Mouse (Mus musculus): ENCODE data around the gene Foxd2. TPM values are rescaled to one million over a fixed set of nuclear protein-coding genes. Genes with fewer than 3 reads are reported as not detected.

Gene Foxd2
- polyA plus RNA-seq, 1 experiment from 2014 or later = not detected

DNA sequence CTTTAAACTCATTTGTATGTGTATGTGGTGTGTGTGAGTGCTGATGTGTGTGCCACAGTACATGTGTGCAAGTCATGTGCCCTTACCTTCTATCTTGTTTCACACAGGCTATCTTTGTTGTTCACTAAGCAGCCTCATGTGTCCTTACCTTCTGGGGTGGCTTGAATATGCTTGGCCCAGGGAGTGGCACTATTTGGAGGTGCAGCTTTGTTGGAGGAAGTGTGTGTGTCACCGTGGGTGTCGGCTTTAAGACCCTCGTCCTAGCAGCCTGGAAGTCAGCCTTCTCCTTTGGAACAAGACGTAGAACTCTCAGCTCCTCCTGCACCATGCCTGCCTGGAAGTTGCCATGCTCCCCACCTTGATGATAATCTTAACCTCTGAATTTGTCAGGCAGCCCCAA lies 37.7 kb upstream of the Foxd2 start:
- Histone ChIP-seq H3K9me3 (ENCODE audit: control insufficient read depth, low read length) (no peaks in the 10 kb centered on the region), H3K4me2 (replicated peaks; ENCODE audit: low read depth) (no peak overlapping the region), H3K27me3 (ENCODE audit: control insufficient read depth, insufficient read depth, low read length) (no peaks in the 10 kb centered on the region), H3K4me1 (replicated peaks; ENCODE audit: control insufficient read depth, insufficient read depth) (no peaks in the 10 kb centered on the region), H3K36me3 (ENCODE audit: control insufficient read depth, insufficient read depth, low read length) (no peaks in the 10 kb centered on the region), H3K4me3 (ENCODE audit: low read depth, low read length) (no peak overlapping the region), H3K27ac (replicated peaks) (no peak overlapping the region), H3K9ac (ENCODE audit: low read length) (no peak overlapping the region)
- ATAC-seq (ENCODE audit: low FRiP score, low TSS enrichment) (no peak), DNase-seq (ENCODE audit: low spot score) (no peak)
- 80% methylated on average over 4 of the region's 4 CpGs for WGBS
- no peak for TF ChIP-seq CTCF (IDR thresholded peaks at IDR 0.05; ENCODE audit: low read depth)
- TF ChIP-seq EP300 (optimal IDR thresholded peaks at IDR 0.05) = no peak

GRCm38 (mm10) chr4:114945021-114945420 lies 36.3 kb upstream of the Foxd2 start:
- H3K4me3 ChIP-seq (ENCODE audit: low read depth, low read length) = no peak overlapping the region
- ATAC-seq (ENCODE audit: low FRiP score, low TSS enrichment) (no peak), DNase-seq (ENCODE audit: low spot score) (no peak)
- WGBS = 55% methylated on average over 5 of the region's 5 CpGs
- no peaks in the 10 kb centered on the region for H3K27me3 ChIP-seq (ENCODE audit: control insufficient read depth, insufficient read depth, low read length)
- H3K4me2 ChIP-seq (replicated peaks; ENCODE audit: low read depth) = no peak overlapping the region
- no peaks in the 10 kb centered on the region for H3K9me3 ChIP-seq (ENCODE audit: control insufficient read depth, low read length)
- no peak overlapping the region for H3K9ac ChIP-seq (ENCODE audit: low read length)
- no peaks in the 10 kb centered on the region for H3K36me3 ChIP-seq (ENCODE audit: control insufficient read depth, insufficient read depth, low read length)
- no peak for TF ChIP-seq EP300 (optimal IDR thresholded peaks at IDR 0.05)
- TF ChIP-seq CTCF (IDR thresholded peaks at IDR 0.05; ENCODE audit: low read depth) = no peak
- H3K4me1 ChIP-seq (replicated peaks; ENCODE audit: control insufficient read depth, insufficient read depth) = no peaks in the 10 kb centered on the region
- no peak overlapping the region for H3K27ac ChIP-seq (replicated peaks)

- no peak overlapping the region for H3K4me3 ChIP-seq (ENCODE audit: low read depth, low read length)
- no peaks in the 10 kb centered on the region for H3K36me3 ChIP-seq (ENCODE audit: control insufficient read depth, insufficient read depth, low read length)
- no peak overlapping the region for H3K4me2 ChIP-seq (replicated peaks; ENCODE audit: low read depth)
- TF ChIP-seq EP300 (optimal IDR thresholded peaks at IDR 0.05) (no peak), CTCF (IDR thresholded peaks at IDR 0.05; ENCODE audit: low read depth) (no peak)
- no peak overlapping the region for H3K9ac ChIP-seq (ENCODE audit: low read length)
- WGBS = 71% methylated on average over 8 of the region's 8 CpGs
- ATAC-seq (ENCODE audit: low FRiP score, low TSS enrichment) (no peak), DNase-seq (ENCODE audit: low spot score) (no peak)
- H3K27ac ChIP-seq (replicated peaks) = no peak overlapping the region
- no peaks in the 10 kb centered on the region for H3K4me1 ChIP-seq (replicated peaks; ENCODE audit: control insufficient read depth, insufficient read depth)
- H3K27me3 ChIP-seq (ENCODE audit: control insufficient read depth, insufficient read depth, low read length) = no peaks in the 10 kb centered on the region
- H3K9me3 ChIP-seq (ENCODE audit: control insufficient read depth, low read length) = no peaks in the 10 kb centered on the region
Measured at GRCm38 (mm10) chr4:114942583-114942982, 33.9 kb upstream of the Foxd2 start.

- TF ChIP-seq EP300 (optimal IDR thresholded peaks at IDR 0.05) = no peak
- TF ChIP-seq CTCF (IDR thresholded peaks at IDR 0.05; ENCODE audit: low read depth) = no peak
- Histone ChIP-seq H3K27ac (replicated peaks) (no peak overlapping the region), H3K4me2 (replicated peaks; ENCODE audit: low read depth) (no peak overlapping the region), H3K9me3 (ENCODE audit: control insufficient read depth, low read length) (no peaks in the 10 kb centered on the region), H3K36me3 (ENCODE audit: control insufficient read depth, insufficient read depth, low read length) (no peaks in the 10 kb centered on the region), H3K4me3 (ENCODE audit: low read depth, low read length) (no peak overlapping the region), H3K4me1 (replicated peaks; ENCODE audit: control insufficient read depth, insufficient read depth) (no peaks in the 10 kb centered on the region), H3K9ac (ENCODE audit: low read length) (no peak overlapping the region), H3K27me3 (ENCODE audit: control insufficient read depth, insufficient read depth, low read length) (no peaks in the 10 kb centered on the region)
- 65% methylated on average over 4 of the region's 4 CpGs for WGBS
- no peak for ATAC-seq (ENCODE audit: low FRiP score, low TSS enrichment)
- no peak for DNase-seq (ENCODE audit: low spot score)
Measured at GRCm38 (mm10) chr4:114942112-114942511, 33.4 kb upstream of the Foxd2 start.

DNA sequence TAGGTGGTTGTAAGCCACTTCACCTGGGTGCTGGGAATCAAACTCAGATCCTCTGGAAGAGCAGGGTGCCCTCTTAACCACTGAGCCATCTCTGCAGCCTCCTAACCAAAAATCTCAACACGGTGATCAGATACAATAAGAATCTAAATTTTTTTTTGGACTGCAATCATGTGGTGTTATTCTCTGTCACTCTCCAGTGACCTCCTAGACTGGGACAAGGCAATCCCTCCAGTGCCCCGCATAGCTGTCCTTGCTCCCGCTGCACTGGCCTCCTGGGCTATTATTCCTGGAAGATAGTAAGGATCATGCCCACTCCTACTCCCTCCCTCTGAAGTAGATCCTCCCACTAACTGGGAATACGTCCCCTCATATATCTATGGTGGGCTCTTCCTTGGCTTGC lies 32.6 kb upstream of the Foxd2 start:
- Histone ChIP-seq H3K36me3 (ENCODE audit: control insufficient read depth, insufficient read depth, low read length) (no peaks in the 10 kb centered on the region), H3K27ac (replicated peaks) (no peak overlapping the region), H3K9me3 (ENCODE audit: control insufficient read depth, low read length) (no peaks in the 10 kb centered on the region), H3K9ac (ENCODE audit: low read length) (no peak overlapping the region), H3K4me1 (replicated peaks; ENCODE audit: control insufficient read depth, insufficient read depth) (no peaks in the 10 kb centered on the region), H3K27me3 (ENCODE audit: control insufficient read depth, insufficient read depth, low read length) (no peaks in the 10 kb centered on the region), H3K4me2 (replicated peaks; ENCODE audit: low read depth) (no peak overlapping the region), H3K4me3 (ENCODE audit: low read depth, low read length) (no peak overlapping the region)
- ATAC-seq (ENCODE audit: low FRiP score, low TSS enrichment) = no peak
- DNase-seq (ENCODE audit: low spot score) = no peak
- no peak for TF ChIP-seq CTCF (IDR thresholded peaks at IDR 0.05; ENCODE audit: low read depth)
- no peak for TF ChIP-seq EP300 (optimal IDR thresholded peaks at IDR 0.05)
- WGBS = 92% methylated on average over 4 of the region's 4 CpGs

- H3K9me3 ChIP-seq (ENCODE audit: control insufficient read depth, low read length) = no peaks in the 10 kb centered on the region
- no peak overlapping the region for H3K27ac ChIP-seq (replicated peaks)
- no peaks in the 10 kb centered on the region for H3K36me3 ChIP-seq (ENCODE audit: control insufficient read depth, insufficient read depth, low read length)
- H3K4me1 ChIP-seq (replicated peaks; ENCODE audit: control insufficient read depth, insufficient read depth) = no peaks in the 10 kb centered on the region
- ATAC-seq (ENCODE audit: low FRiP score, low TSS enrichment) = no peak
- no peak overlapping the region for H3K4me2 ChIP-seq (replicated peaks; ENCODE audit: low read depth)
- 57% methylated on average over 3 of the region's 3 CpGs for WGBS
- H3K27me3 ChIP-seq (ENCODE audit: control insufficient read depth, insufficient read depth, low read length) = no peaks in the 10 kb centered on the region
- TF ChIP-seq CTCF (IDR thresholded peaks at IDR 0.05; ENCODE audit: low read depth) = no peak
- no peak for TF ChIP-seq EP300 (optimal IDR thresholded peaks at IDR 0.05)
- H3K4me3 ChIP-seq (ENCODE audit: low read depth, low read length) = no peak overlapping the region
- H3K9ac ChIP-seq (ENCODE audit: low read length) = no peak overlapping the region
- no peak for DNase-seq (ENCODE audit: low spot score)
Measured at GRCm38 (mm10) chr4:114938248-114938647, 29.6 kb upstream of the Foxd2 start.

All from stomach, postnatal 0 days (tissue).